Mouse (Mus musculus) limb, embryonic 15.5 days (tissue): ENCODE data around the gene Cyp24a1. TPM values are rescaled to one million over a fixed set of nuclear protein-coding genes. Genes with fewer than 3 reads are reported as not detected.
"Not testable (repeated sequence)": the region's sequence is repeated elsewhere in the genome, so short reads cannot be mapped to it uniquely, and the experiment has no call there.

Experiments
- ATAC-seq: fragments of 200-750 bp; cut with Nextera tagmentation; 2 replicates; pipeline ENCODE4 v1.8.0; 2017; ENCODE audit warnings: low read depth, moderate TSS enrichment; ENCODE audit not compliant: insufficient number of reproducible peaks, low FRiP score, low TSS enrichment
- H3K27ac ChIP-seq: fragments of 300-500 bp; sonication (generic); 2 replicates; pipeline ENCODE4 v1.5.1; 2015; ENCODE audit warnings: moderate library complexity, mild to moderate bottlenecking, inconsistent platforms
- H3K27me3 ChIP-seq: fragments of 300-500 bp; sonication (generic); 2 replicates; pipeline ENCODE4 v1.6.1; 2015; ENCODE audit warnings: inconsistent platforms
- H3K36me3 ChIP-seq: fragments of 300-500 bp; sonication (generic); 2 replicates; pipeline ENCODE4 v1.6.1; 2015; ENCODE audit warnings: inconsistent platforms
- H3K4me1 ChIP-seq: fragments of 300-500 bp; sonication (generic); 2 replicates; pipeline ENCODE4 v1.6.1; 2015; ENCODE audit warnings: inconsistent platforms
- H3K4me2 ChIP-seq: fragments of 300-500 bp; sonication (generic); 2 replicates; pipeline ENCODE4 v1.6.1; 2015; ENCODE audit warnings: mild to moderate bottlenecking, inconsistent platforms
- H3K4me3 ChIP-seq: fragments of 300-500 bp; sonication (generic); 2 replicates; pipeline ENCODE4 v1.5.1; 2015; ENCODE audit warnings: mild to moderate bottlenecking, inconsistent platforms
- H3K9ac ChIP-seq: fragments of 300-500 bp; sonication (generic); 2 replicates; pipeline ENCODE4 v1.6.1; 2015; ENCODE audit warnings: inconsistent platforms
- H3K9me3 ChIP-seq: fragments of 300-500 bp; sonication (generic); 2 replicates; pipeline ENCODE4 v1.6.1; 2016; ENCODE audit warnings: inconsistent platforms
- WGBS: fragments of 180-500 bp; shearing (Covaris S2); methylation state at CpG from one replicate; pipeline ENCODE4 v1.1.7; 2015; 5-methylcytosine and 5-hydroxymethylcytosine counted together
- polyA plus RNA-seq: library from polyadenylated mRNA; unstranded; fragments of >200 nt; fragmentation: Nextera tagmentation; extraction: Ambion mirVana; gene quantifications from 2 replicates; pipeline ENCODE4 v1.2.1, GENCODE M21; 2015

Cyp24a1 gene
- polyA plus RNA-seq, 1 experiment from 2014 or later: not detected

DNA sequence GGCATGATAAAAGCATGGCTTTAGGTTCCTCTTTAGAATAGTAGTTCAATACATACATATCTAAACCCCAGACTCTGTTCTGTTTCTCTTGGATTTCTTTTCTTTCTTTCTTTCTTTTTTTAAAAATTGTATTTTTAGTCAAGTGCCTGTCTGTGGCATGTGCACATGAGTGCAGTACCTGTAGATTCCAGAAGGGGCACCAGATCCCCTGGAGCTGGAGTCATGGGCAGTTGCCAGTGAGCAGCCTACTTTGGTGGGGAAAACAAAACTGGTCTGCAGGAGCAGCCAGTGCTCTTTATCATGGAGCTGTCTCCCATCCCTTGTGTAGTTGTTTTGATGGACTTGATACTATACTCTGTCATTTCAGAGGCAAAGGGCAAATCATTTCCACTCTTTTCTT lies 28.9 kb downstream of the Cyp24a1 start:
- Histone ChIP-seq H3K27ac (no peak overlapping the region), H3K4me3 (no peak overlapping the region), H3K4me1 (peaks cover 4% of the 10 kb centered on the region; the same call in 1 of the 2 replicates), H3K9me3 (no peaks in the 10 kb centered on the region), H3K36me3 (no peaks in the 10 kb centered on the region), H3K9ac (no peak overlapping the region), H3K27me3 (no peaks in the 10 kb centered on the region), H3K4me2 (no peak overlapping the region)
- no peak for ATAC-seq

DNA sequence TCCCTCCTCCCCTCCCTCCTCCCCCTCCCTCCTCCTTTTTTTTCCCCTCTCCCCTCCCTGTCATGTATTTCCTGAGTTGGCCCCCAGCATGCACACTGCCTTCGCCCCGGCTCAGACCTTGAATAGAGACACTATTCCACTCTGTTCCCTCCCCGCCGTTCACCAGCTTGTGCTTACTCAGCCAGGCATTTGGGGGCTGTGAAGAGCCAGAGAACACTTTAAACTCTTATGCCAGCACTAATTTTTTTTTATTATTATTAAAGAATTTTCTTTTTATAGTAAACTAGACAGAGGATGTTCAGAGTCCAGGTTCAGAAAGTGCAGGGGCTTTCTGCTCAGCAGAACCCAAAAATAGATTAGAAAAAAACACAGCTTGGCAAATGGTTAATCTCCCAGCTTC lies 32.1 kb downstream of the Cyp24a1 start:
- Histone ChIP-seq H3K9ac (no peak overlapping the region), H3K4me2 (no peak overlapping the region), H3K4me1 (peaks cover 4% of the 10 kb centered on the region; the same call in 1 of the 2 replicates), H3K9me3 (no peaks in the 10 kb centered on the region), H3K27ac (no peak overlapping the region), H3K4me3 (no peak overlapping the region), H3K36me3 (no peaks in the 10 kb centered on the region), H3K27me3 (no peaks in the 10 kb centered on the region)
- ATAC-seq: no peak
- WGBS: 52% methylated on average over 4 of the region's 4 CpGs

DNA sequence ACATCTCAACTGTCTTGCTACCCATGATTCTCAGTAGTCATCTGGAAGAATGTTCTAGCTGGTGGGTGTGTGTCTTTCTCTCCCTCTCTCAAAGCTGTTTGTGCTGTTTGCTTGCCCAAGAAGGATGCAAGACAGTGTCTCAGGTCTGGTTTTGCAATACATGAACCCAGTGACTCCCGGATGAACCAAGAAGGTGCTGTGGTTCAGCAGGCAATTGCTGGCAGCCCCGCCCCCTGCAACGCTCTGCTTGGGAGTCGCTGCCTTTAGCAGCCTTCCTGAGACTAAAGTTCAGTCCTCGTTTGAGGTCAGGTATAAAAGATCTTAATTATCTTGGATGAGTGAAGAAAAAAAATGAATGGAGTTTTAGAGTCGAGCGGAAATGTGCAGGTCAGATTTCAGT lies 35.3 kb downstream of the Cyp24a1 start:
- ATAC-seq: no peak
- no peak overlapping the region for H3K4me3 ChIP-seq
- no peak overlapping the region for H3K27ac ChIP-seq
- H3K9me3 ChIP-seq: no peaks in the 10 kb centered on the region
- H3K4me1 ChIP-seq: no peaks in the 10 kb centered on the region
- no peaks in the 10 kb centered on the region for H3K27me3 ChIP-seq
- no peak overlapping the region for H3K9ac ChIP-seq
- H3K4me2 ChIP-seq: no peak overlapping the region
- no peaks in the 10 kb centered on the region for H3K36me3 ChIP-seq
- WGBS: 61% methylated on average over 7 of the region's 7 CpGs

- no peak overlapping the region for H3K4me2 ChIP-seq
- WGBS: 41% methylated on average over 9 of the region's 9 CpGs
- no peak overlapping the region for H3K27ac ChIP-seq
- no peak overlapping the region for H3K9ac ChIP-seq
- H3K27me3 ChIP-seq: no peaks in the 10 kb centered on the region; the same call in 1 of the 2 replicates
- H3K4me3 ChIP-seq: no peak overlapping the region
- no peaks in the 10 kb centered on the region for H3K36me3 ChIP-seq
- no peak for ATAC-seq
- no peaks in the 10 kb centered on the region for H3K4me1 ChIP-seq
- H3K9me3 ChIP-seq: no peaks in the 10 kb centered on the region
Observed at GRCm38 (mm10) chr2:170459805-170460204, 37.1 kb downstream of the Cyp24a1 start.

GRCm38 (mm10) chr2:170459183-170459582 lies 37.8 kb downstream of the Cyp24a1 start:
- H3K9me3 ChIP-seq: no peaks in the 10 kb centered on the region
- 67% methylated on average over 10 of the region's 10 CpGs for WGBS
- H3K4me1 ChIP-seq: no peaks in the 10 kb centered on the region
- no peak overlapping the region for H3K4me3 ChIP-seq
- H3K27me3 ChIP-seq: no peaks in the 10 kb centered on the region; the same call in 1 of the 2 replicates
- H3K27ac ChIP-seq: no peak overlapping the region
- no peak overlapping the region for H3K9ac ChIP-seq
- ATAC-seq: no peak
- H3K36me3 ChIP-seq: no peaks in the 10 kb centered on the region
- H3K4me2 ChIP-seq: no peak overlapping the region

DNA sequence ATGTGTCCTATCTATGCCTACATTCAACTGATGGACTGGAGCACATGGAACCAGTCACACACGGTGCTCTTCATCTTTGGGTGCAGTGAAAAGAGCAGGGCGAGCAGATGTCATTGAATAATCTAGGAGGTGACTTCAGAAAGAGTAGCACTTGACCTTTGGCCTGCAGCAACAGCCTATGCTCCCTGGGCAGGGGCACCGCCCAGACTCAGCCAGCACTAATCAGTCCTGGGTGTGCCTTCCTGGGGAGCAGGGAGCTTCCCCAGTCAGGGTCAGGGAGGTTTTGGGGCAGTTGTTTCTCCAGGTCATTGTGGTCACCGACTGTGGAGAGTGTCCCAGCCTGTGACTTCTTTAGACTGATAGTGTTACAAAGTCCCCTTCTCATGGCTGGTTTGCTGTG lies 43.1 kb downstream of the Cyp24a1 start:
- not testable (repeated sequence) for H3K27ac ChIP-seq, H3K4me2 ChIP-seq, ATAC-seq, H3K27me3 ChIP-seq, H3K9ac ChIP-seq, H3K36me3 ChIP-seq, H3K9me3 ChIP-seq, H3K4me3 ChIP-seq, H3K4me1 ChIP-seq
- 56% methylated on average over 4 of the region's 4 CpGs for WGBS

DNA sequence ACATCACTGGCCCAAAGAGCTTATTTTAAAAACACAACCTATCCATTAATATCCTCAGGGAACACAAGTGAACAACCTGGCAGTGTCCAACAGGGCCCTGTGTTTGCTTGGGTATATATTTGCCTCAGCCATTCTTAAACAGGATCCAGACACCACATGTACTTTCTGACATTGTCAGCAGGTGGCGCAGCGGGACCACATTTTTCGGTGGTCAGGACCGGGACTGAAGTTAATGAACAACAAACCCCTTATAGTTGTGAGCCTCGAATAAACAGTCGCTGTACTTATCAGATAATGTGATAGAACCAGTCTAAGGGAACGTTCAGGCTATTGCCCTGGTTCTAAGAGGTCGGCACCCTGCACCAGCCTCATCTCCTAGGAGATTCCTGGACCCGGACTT lies 46.0 kb downstream of the Cyp24a1 start:
- Histone ChIP-seq H3K27me3 (peaks cover 8% of the 10 kb centered on the region; the same call in 1 of the 2 replicates), H3K4me3 (no peak overlapping the region), H3K9me3 (no peaks in the 10 kb centered on the region), H3K27ac (no peak overlapping the region), H3K4me2 (0 out of 2 replicates have a peak overlapping the region, but pooled peaks have one; percentile 10), H3K36me3 (no peaks in the 10 kb centered on the region), H3K4me1 (peaks cover 3% of the 10 kb centered on the region; the same call in 1 of the 2 replicates), H3K9ac (no peak overlapping the region)
- WGBS: 9% methylated on average over 9 of the region's 9 CpGs
- no peak for ATAC-seq

DNA sequence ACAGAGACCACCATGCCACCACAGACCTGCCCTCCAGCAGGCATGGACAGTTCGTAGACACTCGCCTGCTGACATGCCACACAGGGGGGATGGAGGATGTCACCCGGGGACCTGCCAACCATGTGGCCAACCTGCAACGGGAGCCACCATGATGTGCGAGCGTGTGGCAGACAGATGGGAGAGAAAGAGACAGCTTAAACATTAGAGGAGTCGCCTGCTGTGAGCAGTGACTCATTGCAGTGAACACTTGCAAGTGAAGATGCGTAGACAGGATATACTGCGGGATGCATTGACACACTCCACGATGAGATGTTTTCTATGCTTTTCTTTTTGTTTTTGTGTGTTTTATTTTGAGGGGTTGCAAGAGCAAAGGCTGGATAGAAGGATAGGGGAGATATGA lies 49.3 kb downstream of the Cyp24a1 start:
- no peaks in the 10 kb centered on the region for H3K36me3 ChIP-seq
- 0 out of 2 replicates have a peak, but pooled peaks cover 8% of the 10 kb centered on the region for H3K27me3 ChIP-seq
- peaks cover 3% of the 10 kb centered on the region; the same call in 1 of the 2 replicates for H3K4me1 ChIP-seq
- H3K9ac ChIP-seq: no peak overlapping the region
- no peak overlapping the region for H3K27ac ChIP-seq
- no peak overlapping the region for H3K4me3 ChIP-seq
- no peak overlapping the region for H3K4me2 ChIP-seq
- 67% methylated on average over 10 of the region's 10 CpGs for WGBS
- H3K9me3 ChIP-seq: no peaks in the 10 kb centered on the region
- no peak for ATAC-seq

DNA sequence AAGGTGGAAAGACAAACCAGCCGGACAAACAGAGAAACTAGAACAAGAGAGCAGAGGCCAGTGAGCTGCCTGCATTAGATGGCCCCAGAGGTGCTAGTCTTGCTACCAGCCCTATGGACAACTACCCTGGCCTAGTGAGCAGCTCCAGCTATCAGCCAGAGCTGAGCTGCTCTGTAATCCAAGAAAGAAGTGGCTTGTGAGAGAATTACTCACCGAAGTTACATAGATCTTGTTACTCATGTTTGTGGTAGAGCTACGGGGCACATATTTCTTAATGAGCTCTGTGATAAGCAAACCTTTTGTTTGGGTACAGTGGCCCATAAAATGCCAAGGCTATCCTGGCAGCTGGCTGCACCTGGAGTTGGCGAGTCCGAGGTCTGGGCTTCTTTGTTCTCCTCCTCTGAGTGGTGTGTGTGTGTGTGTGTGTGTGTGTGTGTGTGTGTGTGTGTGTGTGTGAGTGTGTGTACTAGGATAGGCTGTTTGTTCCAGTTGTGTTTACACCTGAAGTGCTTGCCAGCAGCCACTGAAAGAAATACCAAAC lies 50.0 kb downstream of the Cyp24a1 start:
- H3K27ac ChIP-seq: no peak overlapping the region
- no peaks in the 10 kb centered on the region for H3K9me3 ChIP-seq
- H3K4me3 ChIP-seq: no peak overlapping the region
- 59% methylated on average over 5 of the region's 5 CpGs for WGBS
- no peaks in the 10 kb centered on the region for H3K36me3 ChIP-seq
- peaks cover 3% of the 10 kb centered on the region; the same call in 1 of the 2 replicates for H3K4me1 ChIP-seq
- no peak for ATAC-seq
- H3K9ac ChIP-seq: no peak overlapping the region
- H3K27me3 ChIP-seq: 0 out of 2 replicates have a peak, but pooled peaks cover 7% of the 10 kb centered on the region
- no peak overlapping the region for H3K4me2 ChIP-seq

DNA sequence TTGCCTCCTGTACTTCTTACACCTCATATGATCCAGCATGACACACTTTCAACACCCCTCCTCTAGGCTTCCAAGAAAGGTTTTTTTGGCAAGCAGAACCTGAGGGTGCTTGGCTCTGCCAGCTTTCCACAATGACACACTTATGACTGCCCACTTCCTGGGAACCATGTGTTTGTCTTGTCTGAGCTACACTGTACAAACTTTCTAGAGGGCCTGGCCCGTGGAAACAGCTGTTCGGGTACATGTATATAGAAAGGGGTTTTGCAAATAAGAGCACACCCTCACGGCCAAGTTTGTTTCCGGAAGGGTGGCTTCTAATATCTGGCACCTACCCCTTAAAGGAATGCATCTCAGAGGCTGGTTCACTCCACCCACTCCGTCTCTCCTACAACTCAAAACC lies 51.1 kb downstream of the Cyp24a1 start:
- 61% methylated on average over 5 of the region's 5 CpGs for WGBS
- H3K36me3 ChIP-seq: no peaks in the 10 kb centered on the region
- H3K4me2 ChIP-seq: no peak overlapping the region
- H3K27ac ChIP-seq: no peak overlapping the region
- no peaks in the 10 kb centered on the region for H3K9me3 ChIP-seq
- no peak overlapping the region for H3K4me3 ChIP-seq
- H3K4me1 ChIP-seq: no peaks in the 10 kb centered on the region
- H3K27me3 ChIP-seq: peaks cover 6% of the 10 kb centered on the region; the same call in 1 of the 2 replicates
- no peak for ATAC-seq
- no peak overlapping the region for H3K9ac ChIP-seq

DNA sequence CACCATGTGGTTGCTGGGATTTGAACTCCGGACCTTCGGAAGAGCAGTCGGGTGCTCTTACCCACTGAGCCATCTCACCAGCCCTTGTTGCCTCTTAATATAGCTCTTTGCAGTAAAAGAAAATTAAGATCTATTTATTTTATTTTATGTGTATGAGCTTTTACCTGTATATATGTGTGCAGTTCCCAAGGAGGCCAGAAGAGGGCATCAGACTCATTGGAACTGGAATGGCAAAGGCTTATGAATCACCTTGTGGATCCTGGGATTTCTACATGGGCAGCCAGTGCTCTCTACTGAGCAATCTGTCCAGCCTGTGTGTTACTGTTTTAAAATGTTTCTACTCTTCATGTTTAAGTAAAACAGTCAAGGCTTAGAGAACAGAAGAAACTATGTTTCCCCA lies 54.4 kb downstream of the Cyp24a1 start:
- 75% methylated on average over 3 of the region's 3 CpGs for WGBS

DNA sequence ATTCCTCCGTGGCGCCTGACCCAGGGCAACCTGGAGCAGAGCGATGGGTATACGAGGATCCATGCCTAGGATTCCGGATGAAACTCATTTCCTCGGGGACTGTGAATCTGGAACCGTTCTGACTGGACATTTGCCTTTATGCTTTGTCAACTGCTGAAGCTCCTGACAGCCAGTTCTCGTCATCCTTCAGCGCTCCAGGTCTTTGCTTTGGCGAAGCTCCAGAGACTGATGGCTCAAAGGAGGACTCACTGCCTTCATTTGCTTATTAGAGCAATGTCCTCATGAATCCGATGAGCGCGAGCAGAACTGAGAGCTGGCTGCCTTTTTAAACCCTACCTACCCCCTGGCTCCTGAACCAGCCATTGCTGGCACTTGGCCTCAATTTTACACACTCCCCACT lies 58.2 kb downstream of the Cyp24a1 start:
- Histone ChIP-seq H3K27me3 (peaks cover 10% of the 10 kb centered on the region), H3K4me2 (no peak overlapping the region), H3K4me3 (no peak overlapping the region), H3K9ac (no peak overlapping the region), H3K4me1 (0 out of 2 replicates have a peak, but pooled peaks cover 5% of the 10 kb centered on the region), H3K36me3 (no peaks in the 10 kb centered on the region), H3K9me3 (no peaks in the 10 kb centered on the region), H3K27ac (no peak overlapping the region)
- ATAC-seq: no peak
- 44% methylated on average over 13 of the region's 13 CpGs for WGBS

More for the DNA sequence above, 54.4 kb downstream of the Cyp24a1 start:
- H3K4me2 ChIP-seq: no peak overlapping the region
- H3K4me3 ChIP-seq: no peak overlapping the region
- 0 out of 2 replicates have a peak, but pooled peaks cover 5% of the 10 kb centered on the region for H3K4me1 ChIP-seq
- H3K27ac ChIP-seq: no peak overlapping the region
- H3K36me3 ChIP-seq: no peaks in the 10 kb centered on the region
- no peak overlapping the region for H3K9ac ChIP-seq
- no peak for ATAC-seq
- peaks cover 10% of the 10 kb centered on the region for H3K27me3 ChIP-seq
- H3K9me3 ChIP-seq: no peaks in the 10 kb centered on the region

DNA sequence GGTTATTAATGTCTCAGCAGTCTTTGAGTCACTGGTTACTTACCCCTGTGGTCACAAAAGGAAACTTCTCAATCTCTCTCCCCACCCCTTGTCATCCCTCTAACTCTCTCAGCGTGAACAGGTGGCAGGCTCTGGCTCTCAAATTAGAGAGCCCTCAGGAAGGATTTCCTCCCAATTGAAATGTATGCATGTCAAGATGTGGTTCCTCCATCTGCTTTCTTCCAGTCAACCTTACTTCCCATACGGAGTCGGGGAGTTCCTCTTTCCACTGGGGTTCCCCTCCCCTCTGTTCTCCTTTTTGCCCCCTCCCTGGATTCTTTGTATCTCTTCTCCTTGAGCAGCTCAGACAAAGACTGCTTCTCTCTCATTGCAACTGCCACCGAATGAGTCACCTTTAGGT lies 60.7 kb downstream of the Cyp24a1 start:
- no peak overlapping the region for H3K4me3 ChIP-seq
- peaks cover 6% of the 10 kb centered on the region; the same call in 1 of the 2 replicates for H3K27me3 ChIP-seq
- no peaks in the 10 kb centered on the region for H3K36me3 ChIP-seq
- H3K9ac ChIP-seq: no peak overlapping the region
- ATAC-seq: no peak
- H3K27ac ChIP-seq: no peak overlapping the region
- 57% methylated on average over 4 of the region's 4 CpGs for WGBS
- no peak overlapping the region for H3K4me2 ChIP-seq
- 0 out of 2 replicates have a peak, but pooled peaks cover 5% of the 10 kb centered on the region for H3K4me1 ChIP-seq
- no peaks in the 10 kb centered on the region for H3K9me3 ChIP-seq
